Mouse (Mus musculus) G1E (cell line): ENCODE measurements around the gene BC051142.

Source experiments
- CTCF ChIP-seq: IDR thresholded peaks from 2 replicates; pipeline ENCODE4 v1.5.1; 2012; ENCODE audit warnings: low read depth, low read length, inconsistent platforms, mixed read lengths
- GATA1 ChIP-seq: IDR thresholded peaks from 2 replicates; pipeline ENCODE4 v1.6.1; 2012; ENCODE audit warnings: borderline replicate concordance, low read length, inconsistent platforms, mixed read lengths
- POLR2AphosphoS5 ChIP-seq: IDR thresholded peaks from 2 replicates; pipeline ENCODE4 v1.6.1; 2012; ENCODE audit warnings: low read depth, low read length, inconsistent platforms; ENCODE audit not compliant: insufficient replicate concordance

DNA sequence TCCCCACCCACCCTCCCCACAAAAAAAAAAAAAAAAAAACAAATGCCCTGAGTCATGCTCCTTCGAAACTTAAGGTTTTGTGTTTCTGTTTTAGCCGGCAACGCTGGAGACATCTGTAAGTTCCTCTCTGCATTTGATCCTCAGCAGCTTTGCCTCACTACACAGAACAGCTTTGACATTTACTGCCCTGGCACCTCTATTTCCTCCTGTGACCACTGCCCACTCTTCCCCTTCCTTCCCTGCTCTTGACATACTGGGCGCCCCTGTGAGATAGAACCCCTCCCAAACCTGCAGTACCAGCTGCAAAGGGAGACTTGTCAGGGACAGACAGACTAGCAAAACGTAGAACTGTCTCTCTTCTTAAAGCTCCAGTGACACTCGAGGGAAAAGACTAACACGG, 39.0 kb downstream of the BC051142 start:
- TF ChIP-seq CTCF, result no peak
- TF ChIP-seq POLR2AphosphoS5, result no peak
- no peak for TF ChIP-seq GATA1
